Mouse (Mus musculus): ENCODE data around the gene Eef1a1.
"Not testable (repeated sequence)": the region's sequence is repeated elsewhere in the genome, so short reads cannot be mapped to it uniquely, and the experiment has no call there.

Eef1a1 gene

GRCm38 (mm10) chr9:78508106-78508786 lies 19.3 kb upstream of the Eef1a1 start:
- DNase-seq (ENCODE audit: low spot score in 2 of 2) = no peak

GRCm38 (mm10) chr9:78506722-78507077 lies 17.7 kb upstream of the Eef1a1 start:
- DNase-seq (ENCODE audit: low spot score in 2 of 2) = no peak

GRCm38 (mm10) chr9:78506002-78506721 lies 17.2 kb upstream of the Eef1a1 start:
- DNase-seq (ENCODE audit: low spot score in 2 of 2) = no peak

- no peak for DNase-seq (ENCODE audit: low spot score in 2 of 2)
Measured at GRCm38 (mm10) chr9:78505223-78505622, 16.3 kb upstream of the Eef1a1 start.

GRCm38 (mm10) chr9:78504679-78505078 lies 15.7 kb upstream of the Eef1a1 start:
- DNase-seq (ENCODE audit: low spot score in 2 of 2) = no peak

- DNase-seq (ENCODE audit: low spot score in 2 of 2) = no peak
Measured at GRCm38 (mm10) chr9:78504133-78504532, 15.2 kb upstream of the Eef1a1 start.

GRCm38 (mm10) chr9:78503223-78504079 lies 14.5 kb upstream of the Eef1a1 start:
- no peak for DNase-seq (ENCODE audit: low spot score in 2 of 2)

- DNase-seq (ENCODE audit: low spot score in 2 of 2) = no peak
Measured at GRCm38 (mm10) chr9:78501284-78501683, 12.3 kb upstream of the Eef1a1 start.

GRCm38 (mm10) chr9:78500386-78500785 lies 11.4 kb upstream of the Eef1a1 start:
- no peak for DNase-seq (ENCODE audit: low spot score in 2 of 2)

- DNase-seq (ENCODE audit: low spot score in 2 of 2) = no peak
Measured at GRCm38 (mm10) chr9:78493171-78493570, 4.2 kb upstream of the Eef1a1 start.

- DNase-seq (ENCODE audit: low spot score in 2 of 2) = no peak
Measured at GRCm38 (mm10) chr9:78492254-78492653, 3.3 kb upstream of the Eef1a1 start.

GRCm38 (mm10) chr9:78491169-78491568 lies 2.2 kb upstream of the Eef1a1 start:
- no peak for DNase-seq (ENCODE audit: low spot score in 2 of 2)

GRCm38 (mm10) chr9:78488021-78488420 lies 930 bp downstream of the Eef1a1 start:
- not testable (repeated sequence) for DNase-seq (ENCODE audit: low spot score in 2 of 2)

GRCm38 (mm10) chr9:78484660-78485059 lies 4.3 kb downstream of the Eef1a1 start:
- DNase-seq (ENCODE audit: low spot score in 2 of 2) = no peak

GRCm38 (mm10) chr9:78482386-78482785 lies 6.6 kb downstream of the Eef1a1 start:
- DNase-seq (ENCODE audit: low spot score in 2 of 2) = no peak

- DNase-seq (ENCODE audit: low spot score in 2 of 2) = peak; percentile 89 to 92
Measured at GRCm38 (mm10) chr9:78481423-78482331, 7.3 kb downstream of the Eef1a1 start.

GRCm38 (mm10) chr9:78480706-78481358 lies 8.1 kb downstream of the Eef1a1 start:
- DNase-seq (ENCODE audit: low spot score in 2 of 2) = peak; percentile 55 to 64

- not testable (repeated sequence) for DNase-seq (ENCODE audit: low spot score in 2 of 2)
Measured at GRCm38 (mm10) chr9:78480227-78480626, 8.7 kb downstream of the Eef1a1 start.

GRCm38 (mm10) chr9:78479308-78479707 lies 9.6 kb downstream of the Eef1a1 start:
- not testable (repeated sequence) for DNase-seq (ENCODE audit: low spot score in 2 of 2)

- not testable (repeated sequence) for DNase-seq (ENCODE audit: low spot score in 2 of 2)
Measured at GRCm38 (mm10) chr9:78478009-78478605, 10.8 kb downstream of the Eef1a1 start.

Data from frontal cortex, postnatal 25 days (tissue).